Mouse (Mus musculus): ENCODE data around the gene Ndufs3.

GRCm38 (mm10) chr2:90864184-90864583 lies 40.4 kb downstream of the Ndufs3 start:
- TF ChIP-seq NRF1 (IDR thresholded peaks at IDR 0.05; ENCODE audit: insufficient read depth, low read depth, low read length, poor library complexity, severe bottlenecking) (no peak), GATA1 (IDR thresholded peaks at IDR 0.05; ENCODE audit: low read depth, low read length) (no peak), CHD1 (IDR thresholded peaks at IDR 0.05; ENCODE audit: low read depth, low read length) (no peak)
